Mouse (Mus musculus) myocyte (in vitro differentiated cells): ENCODE results near the gene Lgr5. TPM values are rescaled to one million over a fixed set of nuclear protein-coding genes. Genes with fewer than 3 reads are reported as not detected.
A peak's percentile ranks its signal among the peaks of the same experiment; 100 is the strongest.

ENCODE experiments used
- H3K27me3 ChIP-seq: one replicate; pipeline ENCODE4 v1.6.1; 2011; ENCODE audit not compliant: control insufficient read depth, insufficient read depth, insufficient read length
- H3K36me3 ChIP-seq: one replicate; pipeline ENCODE4 v1.6.1; 2011; ENCODE audit not compliant: control insufficient read depth, insufficient read depth
- H3K4me2 ChIP-seq: one replicate; pipeline ENCODE4 v1.6.1; 2011; ENCODE audit warnings: low read depth, control low read depth
- H3K4me3 ChIP-seq: one replicate; pipeline ENCODE4 v1.5.1; 2011; ENCODE audit warnings: mild to moderate bottlenecking, control low read depth, moderate library complexity
- H3K79me2 ChIP-seq: one replicate; pipeline ENCODE4 v1.6.1; 2011; ENCODE audit not compliant: control insufficient read depth, insufficient read depth
- H3ac ChIP-seq: one replicate; pipeline ENCODE4 v1.6.1; 2011; ENCODE audit not compliant: control insufficient read depth, insufficient read length
- CEBPB ChIP-seq: IDR thresholded peaks from 2 replicates; pipeline ENCODE4 v1.6.1; 2011; ENCODE audit warnings: mild to moderate bottlenecking, moderate library complexity; ENCODE audit not compliant: poor library complexity, insufficient read depth, severe bottlenecking
- E2F4 ChIP-seq: IDR thresholded peaks from one replicate; pipeline ENCODE4 v1.6.1; 2011; ENCODE audit warnings: mild to moderate bottlenecking, control low read depth, moderate library complexity; ENCODE audit not compliant: insufficient read depth
- MAX ChIP-seq: IDR thresholded peaks from one replicate; pipeline ENCODE4 v1.6.1; 2011; ENCODE audit warnings: low read depth, mild to moderate bottlenecking, control low read depth
- MYOD1 ChIP-seq, 3 experiments: IDR thresholded peaks; one replicate each; pipeline ENCODE4 v1.6.1; 2011; ENCODE audit warnings: control low read depth in 2 of 3, low read depth in 2 of 3, mild to moderate bottlenecking in 2 of 3, moderate library complexity in 1 of 3; ENCODE audit not compliant: insufficient read length in 2 of 3, control insufficient read depth in 1 of 3
- MYOG ChIP-seq, 3 experiments: IDR thresholded peaks; one replicate each; pipeline ENCODE4 v1.6.1; 2011; ENCODE audit warnings: control low read depth in 2 of 3, low read depth in 2 of 3, mild to moderate bottlenecking in 2 of 3; ENCODE audit not compliant: insufficient read length in 2 of 3, control insufficient read depth in 1 of 3, insufficient read depth in 1 of 3
- POLR2A ChIP-seq: IDR thresholded peaks from one replicate; pipeline ENCODE4 v1.6.1; 2011; ENCODE audit warnings: low read depth, mild to moderate bottlenecking, control low read depth, moderate library complexity; ENCODE audit not compliant: insufficient read length
- POLR2AphosphoS2 ChIP-seq: IDR thresholded peaks from one replicate; pipeline ENCODE4 v1.6.1; 2011; ENCODE audit warnings: low read depth, control low read depth; ENCODE audit not compliant: insufficient read length
- REST ChIP-seq: IDR thresholded peaks from one replicate; pipeline ENCODE4 v1.6.1; 2011; ENCODE audit warnings: mild to moderate bottlenecking, control low read depth, moderate library complexity; ENCODE audit not compliant: insufficient read depth, insufficient read length
- SRF ChIP-seq: IDR thresholded peaks from one replicate; pipeline ENCODE4 v1.6.1; 2011; ENCODE audit warnings: low read depth; ENCODE audit not compliant: control insufficient read depth, insufficient read length
- TCF12 ChIP-seq: IDR thresholded peaks from one replicate; pipeline ENCODE4 v1.6.1; 2011; ENCODE audit warnings: mild to moderate bottlenecking, control low read depth; ENCODE audit not compliant: poor library complexity, insufficient read depth, severe bottlenecking
- TCF3 ChIP-seq: IDR thresholded peaks from one replicate; pipeline ENCODE4 v1.6.1; 2011; ENCODE audit warnings: low read depth, control low read depth; ENCODE audit not compliant: insufficient read length
- USF1 ChIP-seq: IDR thresholded peaks from one replicate; pipeline ENCODE4 v1.6.1; 2011; ENCODE audit warnings: low read depth, mild to moderate bottlenecking, control low read depth, moderate library complexity
- polyA plus RNA-seq: library from polyadenylated mRNA; unstranded; fragments of >200 nt; fragmentation: generic; extraction: Trizol; gene quantifications from one replicate; pipeline ENCODE4 v1.2.1, GENCODE M21; 2012; ENCODE audit warnings: missing spikeins

The Lgr5 gene
- polyA plus RNA-seq, 1 experiment = 0.07 TPM

DNA sequence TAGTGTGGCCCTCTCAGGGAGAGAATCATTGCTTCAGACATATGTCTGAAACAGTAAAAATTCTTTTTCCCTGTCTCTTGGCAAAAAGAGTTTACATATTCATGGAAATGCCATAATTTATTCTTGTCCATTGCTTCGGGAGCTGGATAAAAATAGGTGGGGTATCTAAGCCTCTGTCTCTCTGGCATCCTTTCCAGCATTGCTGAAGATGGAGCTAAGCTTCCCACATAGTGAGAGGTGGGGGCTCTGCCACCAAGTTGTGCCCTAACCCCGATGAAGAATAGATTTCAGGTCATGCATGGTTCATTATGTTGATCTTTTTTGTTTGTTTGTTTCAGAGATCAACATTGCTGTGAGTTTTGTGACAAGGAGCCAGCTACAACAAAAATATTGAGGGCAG, 102.0 kb downstream of the Lgr5 start:
- Histone ChIP-seq H3ac (no peak overlapping the region), H3K4me2 (no peak overlapping the region), H3K36me3 (no peaks in the 10 kb centered on the region), H3K27me3 (no peaks in the 10 kb centered on the region), H3K79me2 (no peaks in the 10 kb centered on the region), H3K4me3 (no peak overlapping the region)
- TF ChIP-seq TCF3 = no peak
- TF ChIP-seq MYOD1 (IDR thresholded peaks at IDR 0.05; ENCODE audit: control insufficient read depth in 1 of 3, insufficient read length in 2 of 3, low read depth in 2 of 3) = no peak
- no peak for TF ChIP-seq E2F4
- TF ChIP-seq CEBPB = no peak

DNA sequence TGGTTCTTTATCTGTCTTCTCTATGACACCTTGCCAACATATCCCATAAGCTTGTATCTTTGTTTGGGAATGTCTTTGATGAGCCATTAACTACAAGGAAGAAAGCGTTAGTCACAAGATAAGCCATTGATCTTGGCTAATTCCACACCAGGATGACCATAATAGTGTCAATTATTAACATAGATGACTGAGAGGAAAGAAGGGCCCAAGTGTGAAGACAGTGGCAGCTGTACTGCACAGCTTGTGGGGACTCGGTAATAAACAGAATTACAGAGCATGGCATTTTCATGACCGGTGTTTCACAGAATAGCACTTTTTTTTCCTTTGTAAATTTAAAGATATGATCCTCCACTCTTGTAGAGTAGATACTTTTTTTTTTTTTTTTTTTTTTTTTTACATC, 102.9 kb downstream of the Lgr5 start:
- Histone ChIP-seq H3K27me3 (no peaks in the 10 kb centered on the region), H3K4me2 (no peak overlapping the region), H3ac (no peak overlapping the region), H3K79me2 (no peaks in the 10 kb centered on the region), H3K4me3 (no peak overlapping the region), H3K36me3 (no peaks in the 10 kb centered on the region)
- TF ChIP-seq MAX (no peak), TCF3 (no peak), MYOG (IDR thresholded peaks at IDR 0.05; ENCODE audit: control insufficient read depth in 1 of 3, insufficient read depth in 1 of 3, insufficient read length in 2 of 3, low read depth in 2 of 3) (no peak), TCF12 (no peak), POLR2AphosphoS2 (no peak), USF1 (no peak), E2F4 (no peak), REST (no peak), SRF (no peak), MYOD1 (IDR thresholded peaks at IDR 0.05; ENCODE audit: control insufficient read depth in 1 of 3, insufficient read length in 2 of 3, low read depth in 2 of 3) (no peak), POLR2A (no peak), CEBPB (no peak)

GRCm38 (mm10) chr10:115478441-115479141, 109.0 kb downstream of the Lgr5 start:
- H3K4me3 ChIP-seq = no peak overlapping the region
- no peak overlapping the region for H3ac ChIP-seq
- peak overlapping the region; percentile 48 for H3K4me2 ChIP-seq
- H3K79me2 ChIP-seq = no peaks in the 10 kb centered on the region
- no peaks in the 10 kb centered on the region for H3K27me3 ChIP-seq
- H3K36me3 ChIP-seq = no peaks in the 10 kb centered on the region
- TF ChIP-seq POLR2AphosphoS2 = no peak
- TF ChIP-seq MAX = no peak
- no peak for TF ChIP-seq POLR2A

GRCm38 (mm10) chr10:115476506-115476905, 111.1 kb downstream of the Lgr5 start:
- TF ChIP-seq MYOG (IDR thresholded peaks at IDR 0.05; ENCODE audit: control insufficient read depth in 1 of 3, insufficient read depth in 1 of 3, insufficient read length in 2 of 3, low read depth in 2 of 3) = no peak
- TF ChIP-seq CEBPB = no peak
- no peak for TF ChIP-seq SRF
- no peak for TF ChIP-seq TCF3
- no peak for TF ChIP-seq REST
- TF ChIP-seq TCF12 = no peak
- TF ChIP-seq E2F4 = no peak
- TF ChIP-seq POLR2AphosphoS2 = no peak
- no peak for TF ChIP-seq MAX
- no peak for TF ChIP-seq MYOD1 (IDR thresholded peaks at IDR 0.05; ENCODE audit: control insufficient read depth in 1 of 3, insufficient read length in 2 of 3, low read depth in 2 of 3)
- H3K36me3 ChIP-seq = no peaks in the 10 kb centered on the region
- no peak overlapping the region for H3K4me2 ChIP-seq
- H3ac ChIP-seq = no peak overlapping the region
- H3K4me3 ChIP-seq = no peak overlapping the region
- H3K79me2 ChIP-seq = no peaks in the 10 kb centered on the region
- no peaks in the 10 kb centered on the region for H3K27me3 ChIP-seq

GRCm38 (mm10) chr10:115475000-115475550, 112.5 kb downstream of the Lgr5 start:
- no peaks in the 10 kb centered on the region for H3K36me3 ChIP-seq
- no peak overlapping the region for H3ac ChIP-seq
- H3K4me2 ChIP-seq = no peak overlapping the region
- H3K4me3 ChIP-seq = no peak overlapping the region
- H3K27me3 ChIP-seq = no peaks in the 10 kb centered on the region
- H3K79me2 ChIP-seq = no peaks in the 10 kb centered on the region
- TF ChIP-seq CEBPB (no peak), TCF12 (no peak), E2F4 (no peak), MYOG (IDR thresholded peaks at IDR 0.05; ENCODE audit: control insufficient read depth in 1 of 3, insufficient read depth in 1 of 3, insufficient read length in 2 of 3, low read depth in 2 of 3) (no peak), MAX (no peak), REST (no peak), TCF3 (no peak), SRF (no peak)
